Mouse (Mus musculus) kidney, postnatal 0 days (tissue): Measurements from ENCODE around the gene Nt5c3b. TPM values are rescaled to one million over a fixed set of nuclear protein-coding genes. Genes with fewer than 3 reads are reported as not detected.

Experiments
- ATAC-seq: fragments of 200-750 bp; cut with Nextera tagmentation; replicated peaks from 2 replicates; pipeline ENCODE4 v1.8.0; 2017; ENCODE audit warnings: low read depth, moderate number of reproducible peaks, moderate TSS enrichment, moderate library complexity; ENCODE audit not compliant: low FRiP score
- DNase-seq: peaks from one replicate; pipeline ENCODE4 v3.0.0-alpha.2; 2016; ENCODE audit warnings: low spot score
- H3K27ac ChIP-seq: fragments of 300-500 bp; sonication (generic); 2 replicates; pipeline ENCODE4 v1.5.1; 2014; ENCODE audit warnings: mild to moderate bottlenecking
- H3K27me3 ChIP-seq: fragments of 300-500 bp; sonication (generic); 2 replicates; pipeline ENCODE4 v1.6.1; 2014; ENCODE audit warnings: low read length, mixed read lengths; ENCODE audit not compliant: insufficient read depth
- H3K36me3 ChIP-seq: fragments of 300-500 bp; sonication (generic); 2 replicates; pipeline ENCODE4 v1.6.1; 2014; ENCODE audit warnings: low read length, mixed read lengths; ENCODE audit not compliant: insufficient read depth
- H3K4me1 ChIP-seq: fragments of 300-500 bp; sonication (generic); replicated peaks from 2 replicates; pipeline ENCODE4 v1.6.1; 2014; ENCODE audit warnings: antibody characterized with exemption, low read length, mixed read lengths; ENCODE audit not compliant: insufficient read depth
- H3K4me2 ChIP-seq: fragments of 300-500 bp; sonication (generic); 2 replicates; pipeline ENCODE4 v1.6.1; 2014; ENCODE audit warnings: mild to moderate bottlenecking, low read length, moderate library complexity, mixed read lengths
- H3K4me3 ChIP-seq: fragments of 300-500 bp; sonication (generic); replicated peaks from 2 replicates; pipeline ENCODE4 v1.5.1; 2014; ENCODE audit warnings: low read depth, low read length
- H3K9ac ChIP-seq: fragments of 300-500 bp; sonication (generic); 2 replicates; pipeline ENCODE4 v1.6.1; 2014; ENCODE audit warnings: low read depth, low read length
- H3K9me3 ChIP-seq: fragments of 300-500 bp; sonication (generic); replicated peaks from 2 replicates; pipeline ENCODE4 v1.6.1; 2016; ENCODE audit warnings: low read length, inconsistent platforms, mixed read lengths
- CTCF ChIP-seq: IDR thresholded peaks from 2 replicates; pipeline ENCODE4 v1.5.1; 2016; ENCODE audit warnings: antibody characterized with exemption, low read depth, mild to moderate bottlenecking, moderate library complexity
- WGBS: fragments of 180-500 bp; shearing (Covaris S2); extraction: QIAGEN DNeasy Blood & Tissue Kit; methylation state at CpG from one replicate; pipeline ENCODE4 v1.1.7; 2014; 5-methylcytosine and 5-hydroxymethylcytosine counted together
- polyA plus RNA-seq: library from polyadenylated mRNA; unstranded; fragments of >200 nt; fragmentation: Nextera tagmentation; extraction: Ambion mirVana; gene quantifications from 2 replicates; pipeline ENCODE4 v1.2.1, GENCODE M21; 2015

Nt5c3b gene
- polyA plus RNA-seq, 1 experiment from 2014 or later = 98.6 TPM

DNA sequence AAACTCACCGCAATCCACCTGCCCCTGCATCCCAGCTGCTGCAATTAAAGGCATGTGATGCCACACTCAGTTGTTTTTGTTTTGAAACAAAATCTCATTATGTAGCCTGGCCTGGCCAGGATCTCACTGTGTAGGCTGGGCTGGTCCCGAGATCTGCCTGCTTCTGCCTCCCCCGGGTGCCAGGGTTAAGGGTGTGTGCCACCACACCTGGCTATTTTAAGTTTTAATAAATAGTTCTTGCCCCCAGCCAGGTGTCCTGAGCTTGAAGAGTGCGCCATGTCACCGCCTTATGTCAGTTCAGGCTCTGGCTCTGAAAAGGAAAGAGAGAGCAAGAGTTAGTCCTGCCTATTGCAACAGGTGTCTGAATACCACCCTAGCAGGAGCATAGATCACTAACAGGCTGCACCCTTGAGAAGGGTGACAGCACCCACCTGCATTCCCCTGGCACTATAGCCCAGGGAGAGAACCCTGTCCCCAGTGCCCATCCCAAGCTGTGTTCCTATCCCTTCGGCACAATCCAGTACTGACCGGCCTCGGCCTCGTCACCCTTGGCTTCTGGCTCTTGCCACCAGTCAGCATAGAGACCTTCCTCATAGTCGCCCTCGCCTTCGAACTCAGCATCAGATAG, 32.7 kb downstream of the Nt5c3b start:
- WGBS = 86% methylated on average over 12 of the region's 12 CpGs
- no peak overlapping the region for H3K4me3 ChIP-seq

DNA sequence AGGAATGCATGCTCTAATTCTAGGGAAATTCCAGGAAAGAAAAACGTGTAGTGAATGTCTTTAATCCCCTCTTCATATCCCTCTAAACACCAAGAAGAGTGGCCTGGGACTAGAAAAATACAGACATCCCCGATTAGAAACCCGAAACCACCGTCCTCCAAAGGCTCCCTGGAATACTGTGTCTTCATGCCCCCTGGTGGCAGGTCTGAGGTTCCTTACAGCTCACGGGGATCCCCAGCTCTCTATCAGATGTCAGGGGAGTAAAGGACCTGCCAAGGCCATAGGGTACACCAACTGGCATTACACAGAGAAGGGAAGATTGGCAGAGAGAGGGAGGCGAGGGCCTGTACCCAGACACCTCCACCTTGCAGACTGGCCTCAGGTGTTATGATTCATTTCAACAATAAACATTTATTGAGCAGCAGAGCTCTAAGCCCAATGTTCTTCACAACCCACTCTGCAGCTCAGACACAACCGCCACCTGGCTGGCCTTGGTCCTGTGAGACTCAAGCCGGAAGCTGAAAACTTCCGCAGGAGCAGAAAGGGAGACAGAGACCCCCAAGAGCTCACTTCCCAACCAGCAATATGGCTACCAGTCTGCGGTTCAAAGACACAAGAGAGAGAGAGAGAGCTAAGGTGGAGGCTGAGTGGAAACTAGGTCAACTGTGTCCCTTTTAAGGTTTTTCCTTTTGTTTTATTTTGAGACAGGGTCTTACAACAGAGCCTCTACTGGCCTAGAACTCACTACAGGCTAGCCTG, 33.4 kb downstream of the Nt5c3b start:
- peaks cover 18% of the 10 kb centered on the region for H3K4me1 ChIP-seq
- ATAC-seq (peak; percentile 61; the same call in 1 of the 2 replicates), DNase-seq (peak; percentile 94)
- H3K9me3 ChIP-seq = no peaks in the 10 kb centered on the region
- TF ChIP-seq CTCF = peak; percentile 92
- H3K9ac ChIP-seq = no peak overlapping the region
- no peaks in the 10 kb centered on the region for H3K27me3 ChIP-seq
- no peak overlapping the region for H3K27ac ChIP-seq
- H3K4me3 ChIP-seq = no peak overlapping the region
- no peak overlapping the region for H3K4me2 ChIP-seq
- 0 out of 2 replicates have a peak, but pooled peaks cover 10% of the 10 kb centered on the region for H3K36me3 ChIP-seq
- WGBS = 44% methylated on average over 10 of the region's 10 CpGs

More for the DNA sequence above, 32.7 kb downstream of the Nt5c3b start:
- Histone ChIP-seq H3K36me3 (0 out of 2 replicates have a peak, but pooled peaks cover 10% of the 10 kb centered on the region), H3K27me3 (no peaks in the 10 kb centered on the region), H3K9ac (no peak overlapping the region), H3K4me2 (no peak overlapping the region), H3K9me3 (no peaks in the 10 kb centered on the region), H3K4me1 (peaks cover 23% of the 10 kb centered on the region), H3K27ac (no peak overlapping the region)
- ATAC-seq = no peak
- no peak for TF ChIP-seq CTCF
- DNase-seq = no peak

DNA sequence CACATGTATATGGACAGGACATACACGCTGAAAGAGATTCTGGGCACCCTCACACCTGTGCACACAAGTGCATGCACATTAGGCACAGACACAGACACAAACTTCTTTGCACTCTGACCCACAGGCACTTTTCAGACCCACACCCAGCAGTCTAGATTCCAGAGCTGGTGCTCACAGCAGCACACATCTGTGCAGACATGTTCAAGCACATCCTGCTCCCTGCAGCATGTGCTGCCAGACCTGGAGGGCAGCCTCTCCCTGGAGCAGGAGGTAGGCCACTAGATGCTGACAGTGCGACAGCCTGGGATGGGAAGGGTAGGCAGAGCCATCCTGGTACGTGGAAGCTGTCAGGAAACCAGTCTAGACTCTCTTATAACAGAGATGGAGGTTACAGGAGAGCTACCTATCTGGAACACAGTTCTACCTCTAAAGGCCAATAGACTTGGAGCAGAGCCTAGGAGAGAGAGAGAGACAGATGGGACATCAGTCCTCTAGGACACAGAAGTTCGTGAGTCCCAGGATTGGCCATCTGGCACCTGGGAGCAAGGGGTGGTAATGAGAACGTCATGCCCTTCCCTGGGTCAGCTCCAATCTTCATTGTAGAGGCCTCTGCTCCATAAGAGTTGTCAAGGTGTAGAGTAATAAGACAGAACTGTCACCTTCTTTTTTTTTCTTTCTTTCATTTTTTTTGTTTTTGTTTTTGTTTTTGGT, 34.5 kb downstream of the Nt5c3b start:
- H3K27ac ChIP-seq = no peak overlapping the region
- 91% methylated on average over 5 of the region's 5 CpGs for WGBS

DNA sequence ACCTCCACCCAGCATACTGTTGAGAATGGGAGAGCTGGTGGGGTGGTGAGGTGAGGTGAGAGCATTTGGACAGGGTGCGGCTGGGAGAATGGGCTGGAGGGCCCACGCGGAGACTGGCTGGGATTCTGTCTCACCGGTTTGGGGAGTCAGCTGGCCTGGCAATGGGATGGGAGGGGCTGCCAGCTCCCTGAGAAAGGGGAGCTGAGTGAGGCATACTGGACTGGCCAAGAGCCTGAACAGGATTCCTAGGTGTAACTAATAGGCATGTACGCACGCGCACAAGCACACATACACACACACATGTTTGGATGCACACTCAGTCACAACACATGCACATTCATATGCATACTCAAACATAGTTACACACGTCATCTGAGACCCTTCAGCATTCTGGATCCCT, 35.3 kb downstream of the Nt5c3b start:
- Histone ChIP-seq H3K27ac (no peak overlapping the region), H3K4me1 (0 out of 2 replicates have a peak, but pooled peaks cover 3% of the 10 kb centered on the region), H3K27me3 (no peaks in the 10 kb centered on the region), H3K9me3 (no peaks in the 10 kb centered on the region), H3K4me3 (no peak overlapping the region), H3K36me3 (0 out of 2 replicates have a peak, but pooled peaks cover 10% of the 10 kb centered on the region), H3K9ac (no peak overlapping the region), H3K4me2 (no peak overlapping the region)
- DNase-seq = no peak
- no peak for TF ChIP-seq CTCF
- ATAC-seq = no peak
- WGBS = 82% methylated on average over 8 of the region's 8 CpGs

More for the DNA sequence above, 34.5 kb downstream of the Nt5c3b start:
- H3K36me3 ChIP-seq = 0 out of 2 replicates have a peak, but pooled peaks cover 10% of the 10 kb centered on the region
- DNase-seq = no peak
- H3K27me3 ChIP-seq = no peaks in the 10 kb centered on the region
- H3K9ac ChIP-seq = no peak overlapping the region
- no peak for ATAC-seq
- H3K4me3 ChIP-seq = no peak overlapping the region
- no peak for TF ChIP-seq CTCF
- H3K4me1 ChIP-seq = peaks cover 9% of the 10 kb centered on the region; the same call in 1 of the 2 replicates
- no peak overlapping the region for H3K4me2 ChIP-seq
- no peaks in the 10 kb centered on the region for H3K9me3 ChIP-seq

DNA sequence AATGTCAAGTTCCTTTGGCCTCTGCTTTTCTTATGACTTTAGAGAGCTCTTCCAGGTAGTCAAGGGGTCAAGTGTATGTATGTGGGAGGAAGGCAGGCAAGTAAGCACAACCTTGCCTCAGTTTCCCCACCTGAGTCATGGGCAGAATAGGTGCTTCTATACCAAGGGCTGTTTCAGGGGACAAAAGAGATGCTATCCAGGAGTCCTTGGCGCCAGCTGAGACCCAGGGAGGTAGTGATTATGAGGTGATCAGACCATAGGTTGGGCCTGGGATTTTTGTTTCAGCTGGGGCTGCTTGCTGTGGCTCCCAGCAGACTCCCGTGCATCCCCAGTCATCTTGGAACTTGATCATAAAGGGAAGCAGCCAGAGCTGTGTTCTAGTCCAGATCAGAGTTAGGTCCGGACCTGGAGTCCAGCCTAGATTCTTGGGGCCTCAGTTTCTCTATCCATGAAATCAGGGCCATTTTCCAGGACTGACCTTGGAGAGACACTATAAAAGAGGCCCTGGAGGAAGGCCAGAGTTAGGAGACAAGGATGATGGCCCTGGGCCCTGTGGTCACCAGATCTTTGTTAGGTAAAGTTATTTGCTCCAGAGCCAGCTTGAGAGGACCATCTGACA, 37.0 kb downstream of the Nt5c3b start:
- DNase-seq = no peak
- Histone ChIP-seq H3K4me3 (no peak overlapping the region), H3K36me3 (0 out of 2 replicates have a peak, but pooled peaks cover 6% of the 10 kb centered on the region), H3K9ac (no peak overlapping the region), H3K4me1 (0 out of 2 replicates have a peak, but pooled peaks cover 3% of the 10 kb centered on the region), H3K27me3 (no peaks in the 10 kb centered on the region), H3K4me2 (no peak overlapping the region), H3K9me3 (no peaks in the 10 kb centered on the region), H3K27ac (no peak overlapping the region)
- ATAC-seq = no peak
- WGBS = 91% methylated on average over 3 of the region's 3 CpGs
- no peak for TF ChIP-seq CTCF
